Mouse (Mus musculus): ENCODE measurements around the gene Sectm1a.
A peak's percentile ranks its signal among the peaks of the same experiment; 100 is the strongest.
"Not testable (repeated sequence)": the region's sequence is repeated elsewhere in the genome, so short reads cannot be mapped to it uniquely, and the experiment has no call there.

Gene Sectm1a

DNA sequence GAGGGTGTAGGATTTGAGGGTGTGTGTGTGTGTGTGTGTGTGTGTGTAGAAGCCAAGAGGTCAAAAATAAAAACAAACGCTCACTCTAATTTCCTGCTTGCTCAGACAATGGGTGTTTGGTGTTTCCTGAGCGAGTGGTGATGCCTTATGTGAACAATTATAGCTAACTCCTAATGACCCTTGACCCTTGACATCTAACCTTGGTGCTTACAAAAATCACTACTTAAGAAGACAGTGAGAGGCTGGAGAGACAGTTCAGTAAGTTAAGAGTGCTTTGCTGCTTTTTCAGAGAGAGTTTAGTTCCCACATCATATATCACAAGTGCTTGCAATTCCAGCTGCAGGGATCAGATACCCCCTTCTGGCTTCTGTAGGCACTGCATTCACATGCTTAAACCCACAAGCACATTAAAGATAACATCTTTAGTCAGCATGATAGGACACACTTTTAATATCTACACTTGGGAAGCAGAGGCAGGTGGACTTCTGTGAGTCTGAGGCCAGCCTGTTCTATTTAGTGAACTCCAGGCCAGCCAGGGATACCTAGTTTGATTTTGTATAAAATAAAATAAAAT is 33.1 kb downstream of the Sectm1a start:
- DNase-seq (ENCODE audit: low spot score) = no peak

DNA sequence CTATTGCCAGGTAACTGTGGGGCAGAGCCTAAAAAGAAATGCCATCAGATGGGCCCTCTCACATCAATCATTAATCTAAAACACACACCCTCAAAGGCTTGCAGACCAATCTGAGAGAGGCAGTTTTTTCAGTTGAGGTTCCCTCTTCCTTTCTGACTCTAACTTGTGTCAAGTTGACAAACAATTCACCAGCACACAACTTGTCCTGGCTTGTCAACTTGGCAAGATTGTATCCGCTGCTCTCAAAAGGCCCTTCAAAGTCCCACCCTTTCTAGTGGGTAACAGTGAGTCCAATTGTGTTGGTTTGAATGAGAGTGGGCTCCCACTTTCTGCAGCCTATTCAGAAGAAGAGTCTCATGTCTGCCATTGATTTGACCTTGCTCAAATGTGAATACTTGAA is 35.7 kb downstream of the Sectm1a start:
- DNase-seq (ENCODE audit: low spot score) = no peak

DNA sequence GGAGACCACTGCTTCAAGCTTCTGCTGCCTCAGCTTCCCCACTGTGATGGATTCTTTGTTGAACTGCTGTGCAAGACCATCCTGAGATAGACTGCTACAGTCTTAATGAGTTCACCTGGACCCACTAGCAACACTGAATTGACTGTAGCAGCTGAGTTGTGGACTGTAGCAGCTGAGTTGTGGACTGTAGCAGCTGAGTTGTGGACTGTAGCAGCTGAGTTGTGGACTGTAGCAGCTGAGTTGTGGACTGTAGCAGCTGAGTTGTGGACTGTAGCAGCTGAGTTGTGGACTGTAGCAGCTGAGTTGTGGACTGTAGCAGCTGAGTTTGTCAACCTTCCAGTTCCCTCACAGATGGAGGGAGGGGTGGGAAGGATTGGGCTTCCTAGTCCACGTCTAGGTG is 38.0 kb downstream of the Sectm1a start:
- DNase-seq (ENCODE audit: low spot score) = not testable (repeated sequence)

DNA sequence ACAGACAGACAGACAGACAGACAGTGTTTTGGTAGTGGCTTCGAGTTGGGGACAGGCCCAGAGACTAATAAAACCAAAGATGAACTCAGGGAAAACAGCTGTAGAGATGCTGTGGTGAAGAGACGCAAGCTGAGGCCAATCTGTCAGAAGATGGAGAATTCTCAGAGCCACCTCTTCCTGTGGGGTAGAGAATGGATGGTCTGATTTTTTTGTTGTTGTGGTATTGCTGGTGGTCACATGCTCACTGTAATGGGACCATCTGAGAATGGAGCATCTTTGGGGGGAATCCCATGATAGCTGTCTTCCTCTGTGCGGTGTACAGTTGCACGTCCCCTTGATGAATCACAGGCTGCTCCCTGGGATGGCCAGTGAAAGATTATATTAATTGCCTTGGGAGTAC is 38.5 kb downstream of the Sectm1a start:
- DNase-seq (ENCODE audit: low spot score) = no peak

DNA sequence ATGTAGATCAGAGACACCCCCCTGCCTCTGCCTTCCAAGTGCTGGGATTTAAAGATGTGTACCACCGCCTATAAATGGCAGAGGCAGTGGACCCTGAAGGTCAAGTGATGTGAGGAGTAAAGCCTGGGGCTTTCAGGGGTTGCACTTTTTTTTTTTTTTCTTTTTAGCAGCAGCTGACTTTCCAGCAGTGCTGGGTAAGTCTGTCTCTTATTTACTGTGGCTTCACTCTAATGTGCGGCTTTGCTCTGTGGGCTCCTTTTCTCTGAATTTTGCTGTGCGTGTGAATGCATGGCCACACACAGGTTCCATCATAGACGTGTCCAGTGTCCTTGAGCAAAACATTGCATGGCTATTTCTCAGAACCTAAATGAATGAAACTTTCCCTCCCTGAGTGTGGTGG is 39.4 kb downstream of the Sectm1a start:
- DNase-seq (ENCODE audit: low spot score) = no peak

DNA sequence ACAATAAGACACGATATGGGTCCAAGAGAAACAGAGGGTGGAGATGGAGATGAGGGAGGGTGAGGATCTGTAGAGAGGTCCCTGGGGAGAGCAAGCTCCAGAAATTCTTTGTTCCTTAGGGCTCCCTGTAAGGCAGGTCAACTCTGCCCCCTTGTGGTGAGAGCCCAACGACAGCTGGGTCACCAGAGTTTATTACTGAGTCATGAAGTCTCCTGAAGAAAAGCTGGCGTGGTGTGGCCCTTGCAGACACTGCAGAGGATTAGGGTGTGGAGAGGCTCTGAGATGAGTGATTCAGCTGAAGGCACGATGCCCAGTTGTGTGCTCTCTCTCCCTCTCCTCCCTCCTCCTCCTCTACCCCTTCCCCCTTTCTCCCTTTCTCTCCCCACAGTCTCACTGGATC is 39.8 kb downstream of the Sectm1a start:
- peak; percentile 57 for DNase-seq (ENCODE audit: low spot score)

DNA sequence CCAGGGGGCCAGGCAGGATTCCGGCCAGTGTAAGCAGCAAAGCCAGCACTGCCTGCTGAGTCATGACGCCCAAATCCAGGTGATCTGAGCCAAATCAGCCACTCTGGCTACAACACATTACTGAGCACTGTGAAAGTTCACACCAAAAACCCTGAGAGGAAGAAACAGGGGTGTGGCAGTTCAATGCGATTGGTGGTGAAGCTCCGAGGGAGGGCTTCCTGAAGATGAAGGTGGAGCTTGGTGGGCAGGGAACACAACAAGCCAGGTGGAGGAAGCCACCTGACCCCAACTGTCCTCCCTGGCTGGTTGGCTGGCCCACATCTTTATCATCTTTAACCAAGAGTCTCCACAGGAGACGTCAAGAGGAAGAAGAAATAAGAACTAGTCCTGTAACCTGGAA is 41.7 kb downstream of the Sectm1a start, which contains the start of gene Cd7:
TSS of gene Cd7 (minus strand) at position 117 of the 400 bp plus-strand sequence.
- no peak for DNase-seq (ENCODE audit: low spot score)

DNA sequence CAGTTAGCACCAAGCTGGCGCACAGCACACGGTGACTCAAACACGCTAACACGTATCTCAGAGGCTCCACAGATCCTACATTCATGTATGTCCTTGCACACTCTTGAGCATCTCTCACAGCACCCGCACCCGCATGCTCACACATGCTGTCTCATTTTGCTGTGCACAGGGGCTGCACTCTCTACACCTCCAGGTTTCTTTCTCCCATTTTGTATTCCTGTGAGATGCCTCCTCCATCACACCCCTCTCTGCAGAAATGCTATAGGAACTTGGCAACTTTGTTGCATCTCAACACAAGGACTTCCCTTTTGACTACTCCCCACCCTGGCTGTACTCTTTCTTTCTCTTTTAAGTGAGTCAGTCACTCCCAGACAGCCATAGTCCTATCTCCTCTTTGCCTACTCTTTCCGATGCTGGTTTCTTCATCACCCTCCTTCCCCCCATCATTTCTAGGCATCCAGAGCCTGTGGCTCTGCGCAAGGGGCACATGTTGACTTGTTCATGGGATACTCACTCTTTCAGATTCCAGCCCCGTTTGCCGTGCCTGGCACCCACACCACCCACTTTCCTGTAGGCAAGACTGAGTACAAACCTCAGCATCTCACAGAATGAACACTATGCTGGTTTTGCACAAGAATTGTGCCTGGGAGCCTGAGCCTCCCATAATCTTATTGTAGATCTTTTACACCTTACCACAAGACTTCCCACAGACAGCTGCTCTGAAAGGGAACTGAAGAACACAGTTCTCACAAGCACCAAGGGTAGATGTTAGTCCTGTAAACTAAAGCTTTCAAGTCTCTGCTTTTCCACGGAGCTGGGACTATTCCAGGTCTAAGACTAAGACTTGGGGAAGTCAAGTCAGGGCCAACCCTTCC is 42.4 kb downstream of the Sectm1a start:
- no peak for DNase-seq (ENCODE audit: low spot score)

DNA sequence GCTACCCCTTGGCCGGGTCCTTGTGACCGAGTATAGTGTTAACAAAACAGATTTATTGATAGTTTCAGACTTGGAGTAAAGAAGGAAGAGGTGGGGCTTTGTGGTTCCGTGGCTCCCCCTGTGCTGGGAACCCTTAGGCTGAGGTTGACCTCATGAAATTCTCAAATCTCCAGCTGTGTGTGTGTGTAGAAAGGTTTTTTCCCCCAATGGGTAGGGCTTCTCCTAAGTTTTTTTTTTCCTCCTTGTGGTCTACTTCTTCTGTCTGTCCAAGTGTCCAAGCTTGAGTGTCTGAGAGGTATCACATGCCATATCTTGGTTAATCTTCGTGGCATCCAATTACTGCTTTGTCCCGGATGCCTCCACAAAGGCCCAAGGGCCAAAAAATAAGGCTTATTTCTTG is 47.9 kb downstream of the Sectm1a start:
- DNase-seq (ENCODE audit: low spot score) = no peak

DNA sequence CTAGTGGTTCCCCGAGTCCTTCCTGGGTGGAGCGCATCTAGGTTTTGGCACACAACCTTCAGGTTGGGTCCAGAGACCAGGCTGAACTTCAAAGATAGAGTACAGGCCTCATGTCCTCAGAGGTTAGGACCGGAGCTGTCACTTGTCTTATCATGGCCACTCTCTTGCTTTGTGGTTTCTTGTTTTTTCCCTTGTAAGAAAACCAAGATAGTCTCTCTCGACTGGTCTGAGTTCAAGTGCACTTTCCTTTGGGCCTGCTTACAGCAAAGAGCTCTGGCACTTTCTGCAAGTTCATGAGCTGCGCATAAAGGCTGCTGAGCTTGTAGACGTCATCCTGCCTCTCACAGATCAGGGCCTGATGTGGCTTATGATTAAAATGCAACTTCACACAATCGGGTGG is 53.8 kb downstream of the Sectm1a start:
- DNase-seq (ENCODE audit: low spot score) = no peak

DNA sequence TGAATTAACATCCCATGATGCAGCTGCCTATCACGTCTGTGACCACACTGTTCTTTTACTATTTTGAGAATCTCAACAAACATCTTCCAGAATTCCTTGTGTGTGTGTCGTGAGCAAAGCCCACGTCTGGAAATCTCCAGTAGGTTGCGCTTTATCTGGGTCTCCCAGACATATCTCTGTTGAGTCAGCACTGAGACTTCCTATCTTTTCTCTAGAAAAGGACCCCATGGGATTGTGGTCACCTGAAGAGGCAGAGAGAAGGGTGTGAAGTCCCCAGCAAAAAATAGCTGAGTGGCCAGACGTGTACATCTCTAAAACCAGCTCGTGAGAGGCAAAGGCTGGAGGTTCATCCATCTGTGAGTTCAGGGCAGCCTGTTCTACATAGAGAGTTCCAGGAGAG is 56.9 kb downstream of the Sectm1a start:
- no peak for DNase-seq (ENCODE audit: low spot score)

DNA sequence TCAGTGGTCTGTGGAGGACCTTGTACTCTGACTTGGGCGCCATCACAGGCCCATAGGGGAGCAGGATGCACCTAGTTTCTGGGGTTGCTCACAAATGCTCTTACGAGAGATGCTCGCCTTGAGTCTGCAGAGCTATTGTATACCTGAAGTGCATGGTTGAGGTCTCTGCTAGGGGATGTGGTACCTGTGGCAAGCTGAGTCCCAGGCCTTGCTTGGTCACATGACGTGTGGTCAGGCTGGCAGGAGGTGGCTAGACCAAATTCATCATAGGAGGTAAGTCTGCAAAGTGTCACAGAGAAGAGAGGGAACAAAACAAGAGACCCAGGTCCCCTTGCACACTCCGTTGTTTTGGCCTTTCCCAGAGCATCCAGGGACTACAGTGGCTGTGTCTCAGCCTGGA is 61.5 kb downstream of the Sectm1a start:
- no peak for DNase-seq (ENCODE audit: low spot score)

DNA sequence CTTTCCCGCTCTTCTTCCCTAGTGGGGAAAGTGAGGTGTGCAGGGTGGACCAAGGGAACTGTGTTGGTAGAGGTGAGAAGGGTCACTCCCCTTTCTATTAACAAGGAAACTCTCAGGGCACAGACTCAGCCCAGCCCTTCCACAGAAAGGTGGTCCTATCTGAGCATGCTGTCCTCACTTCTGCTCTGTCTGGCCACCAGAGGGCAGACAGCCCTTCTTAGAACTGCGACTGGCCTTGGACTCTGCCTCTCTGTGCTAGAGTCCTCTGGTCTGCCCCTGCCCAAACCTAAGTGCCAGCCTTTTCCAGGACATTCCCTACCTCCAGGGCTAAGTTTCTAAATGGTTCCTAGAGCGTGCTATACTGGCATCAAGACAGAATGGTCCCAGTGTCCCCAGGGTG is 63.3 kb downstream of the Sectm1a start:
- DNase-seq (ENCODE audit: low spot score) = no peak
